Mouse (Mus musculus): ENCODE data around the gene Zscan18.
"Not testable (repeated sequence)": the region's sequence is repeated elsewhere in the genome, so short reads cannot be mapped to it uniquely, and the experiment has no call there.

Zscan18 gene

GRCm38 (mm10) chr7:12802866-12803726, at the start of gene Zscan18:
Gene Zscan18 (minus strand): TSS chr7:12803635.
- peak in 1 of 2 experiments; percentile 11 for DNase-seq (ENCODE audit: low spot score in 2 of 2)

- DNase-seq (ENCODE audit: low spot score in 2 of 2): no peak
These were observed 32.3 kb upstream of the Zscan18 start for GRCm38 (mm10) chr7:12835779-12836178.

- no peak for DNase-seq (ENCODE audit: low spot score in 2 of 2)
These were observed 31.8 kb upstream of the Zscan18 start for GRCm38 (mm10) chr7:12835193-12835671.

GRCm38 (mm10) chr7:12834162-12835120, 31.0 kb upstream of the Zscan18 start, which contains the start of gene Zfp110:
Gene Zfp110 (plus strand): TSS chr7:12834761.
- DNase-seq (ENCODE audit: low spot score in 2 of 2): peak; percentile 84 to 88

- DNase-seq (ENCODE audit: low spot score in 2 of 2): peak; percentile 87 to 91
These were observed 15.3 kb upstream of the Zscan18 start, which contains the start of gene Zfp329 for GRCm38 (mm10) chr7:12818521-12819295. Gene Zfp329 (minus strand): TSS chr7:12818858.

- no peak for DNase-seq (ENCODE audit: low spot score in 2 of 2)
These were observed 12.1 kb upstream of the Zscan18 start for GRCm38 (mm10) chr7:12815566-12815965.

GRCm38 (mm10) chr7:12803727-12804071, 264 bp upstream of the Zscan18 start:
- no peak for DNase-seq (ENCODE audit: low spot score in 2 of 2)

- no peak for DNase-seq (ENCODE audit: low spot score in 2 of 2)
These were observed 3.9 kb downstream of the Zscan18 start for GRCm38 (mm10) chr7:12799554-12799953.

- DNase-seq (ENCODE audit: low spot score in 2 of 2): no peak
These were observed 5.5 kb downstream of the Zscan18 start for GRCm38 (mm10) chr7:12797971-12798370.

- DNase-seq (ENCODE audit: low spot score in 2 of 2): not testable (repeated sequence)
These were observed 10.8 kb downstream of the Zscan18 start for GRCm38 (mm10) chr7:12792624-12793023.

- DNase-seq (ENCODE audit: low spot score in 2 of 2): no peak
These were observed 15.4 kb downstream of the Zscan18 start for GRCm38 (mm10) chr7:12788025-12788424.

- no peak for DNase-seq (ENCODE audit: low spot score in 2 of 2)
These were observed 16.1 kb downstream of the Zscan18 start for GRCm38 (mm10) chr7:12787333-12787732.

- peak; percentile 66 to 83 for DNase-seq (ENCODE audit: low spot score in 2 of 2)
These were observed 23.1 kb downstream of the Zscan18 start for GRCm38 (mm10) chr7:12780151-12780830.

- no peak for DNase-seq (ENCODE audit: low spot score in 2 of 2)
These were observed 23.7 kb downstream of the Zscan18 start for GRCm38 (mm10) chr7:12779782-12780150.

- DNase-seq (ENCODE audit: low spot score in 2 of 2): no peak
These were observed 24.3 kb downstream of the Zscan18 start for GRCm38 (mm10) chr7:12779141-12779540.

GRCm38 (mm10) chr7:12774606-12775005, 28.8 kb downstream of the Zscan18 start:
- no peak for DNase-seq (ENCODE audit: low spot score in 2 of 2)

- no peak for DNase-seq (ENCODE audit: low spot score in 2 of 2)
These were observed 29.3 kb downstream of the Zscan18 start for GRCm38 (mm10) chr7:12774111-12774510.

- no peak for DNase-seq (ENCODE audit: low spot score in 2 of 2)
These were observed 53.8 kb downstream of the Zscan18 start for GRCm38 (mm10) chr7:12749431-12750198.

GRCm38 (mm10) chr7:12734904-12735303, 68.5 kb downstream of the Zscan18 start, which contains the start of gene Vmn2r56:
Gene Vmn2r56 (minus strand): TSS chr7:12735004.
- DNase-seq (ENCODE audit: low spot score in 2 of 2): no peak
